ENCODE assay signal across 17 mouse cellular contexts in the genomic region with DNA sequence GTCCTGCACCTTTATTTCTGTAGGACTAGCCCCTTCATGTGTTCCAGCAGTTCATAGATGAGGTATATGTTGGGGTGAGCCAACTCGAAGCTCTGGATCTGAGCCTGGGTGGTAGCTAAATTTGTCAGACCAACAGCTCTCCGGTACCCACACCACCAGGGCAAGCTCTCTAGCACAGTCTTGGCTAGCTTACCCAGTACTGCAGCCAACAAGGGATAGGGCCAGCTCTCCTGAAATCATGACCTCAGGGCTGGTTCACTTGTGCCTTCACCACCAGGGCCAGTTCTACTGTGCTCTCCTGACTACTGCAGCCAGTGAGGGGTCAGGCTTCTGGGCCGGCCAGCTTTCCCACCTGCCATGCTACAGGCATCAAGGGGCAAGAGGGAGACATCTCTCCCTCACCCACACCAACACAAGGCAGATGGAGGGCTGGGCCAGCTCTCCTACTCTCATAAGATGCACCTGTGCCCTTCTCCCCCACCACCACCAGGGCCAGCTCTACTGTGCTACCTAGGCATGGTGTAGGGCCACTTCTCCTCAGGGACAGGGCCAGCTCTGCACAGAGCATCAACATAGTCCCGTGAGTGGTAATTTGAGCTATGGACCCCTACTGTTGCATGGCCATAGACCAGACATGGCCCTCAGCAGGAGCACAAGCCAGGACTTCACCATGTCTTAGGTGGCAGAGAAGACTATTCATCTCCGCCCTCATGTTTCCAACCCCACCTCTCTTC. TPM values are rescaled to one million over a fixed set of nuclear protein-coding genes. Genes with fewer than 3 reads are reported as not detected.
DNase-seq lines count a peak whose midpoint lies in the region; ATAC-seq lines count a peak whose summit lies in the region.
"Had no signal": no experiment of that assay in that cellular context is flagged by ENCODE, and none has a peak within 500 bp of the region (broad histone marks: within the 10 kb centered on the region; RNA-seq: fewer than 3 reads in every experiment).

No protein-coding gene starts in this region.

- intact Hi-C loops in heart, postnatal 25 days (cut with DNase I) = no loop called here

- DNase-seq in adrenal gland, postnatal 14 days = peak; percentile 30
- no peak for DNase-seq in adrenal gland, adult 18-20 months (ENCODE audit: low spot score in 2 of 2)
- no peak for DNase-seq in hindbrain, embryonic 14.5 days (ENCODE audit: low spot score)
- no peak for DNase-seq in hindbrain, embryonic 10.5 days (ENCODE audit: low spot score)
- DNase-seq in cerebellum, postnatal 14 days = peak; percentile 40 to 65
- peak; percentile 16 for DNase-seq in heart, postnatal 25 days (ENCODE audit: low spot score)
- no peak for DNase-seq in ovary, postnatal 14 days (ENCODE audit: low spot score)
- no peak for DNase-seq in embryo, embryonic 11 days
- DNase-seq: kidney, adult 9 months; liver, embryonic 13.5 days; right cerebral cortex, postnatal 25 days had no signal

- H3K9me3 ChIP-seq in hindbrain, embryonic 14.5 days (ENCODE audit: control insufficient read depth, low read length) = no peaks in the 10 kb centered on the region
- no peaks in the 10 kb centered on the region for H3K9me3 ChIP-seq in hindbrain, embryonic 10.5 days
- H3K9me3 ChIP-seq: liver, embryonic 13.5 days; neural tube, embryonic 13.5 days had no signal

- H3K9ac ChIP-seq in hindbrain, embryonic 14.5 days = no peak overlapping the region
- H3K9ac ChIP-seq: liver, embryonic 13.5 days; neural tube, embryonic 13.5 days had no signal

- H3K27ac ChIP-seq in hindbrain, embryonic 14.5 days = no peak overlapping the region
- no peak overlapping the region for H3K27ac ChIP-seq in hindbrain, embryonic 10.5 days
- H3K27ac ChIP-seq: liver, embryonic 13.5 days; neural tube, embryonic 13.5 days had no signal

- no peaks in the 10 kb centered on the region for H3K27me3 ChIP-seq in hindbrain, embryonic 14.5 days (ENCODE audit: control insufficient read depth, insufficient read depth, low read length)
- H3K27me3 ChIP-seq in hindbrain, embryonic 10.5 days (ENCODE audit: insufficient read depth, poor library complexity, severe bottlenecking) = no peaks in the 10 kb centered on the region
- H3K27me3 ChIP-seq: liver, embryonic 13.5 days; neural tube, embryonic 13.5 days had no signal

- H3K36me3 ChIP-seq in hindbrain, embryonic 14.5 days (replicated peaks; ENCODE audit: control insufficient read depth, insufficient read depth) = peaks cover 55% of the 10 kb centered on the region
- H3K36me3 ChIP-seq in hindbrain, embryonic 10.5 days = peaks cover 58% of the 10 kb centered on the region

- ATAC-seq in hindbrain, embryonic 14.5 days (ENCODE audit: low FRiP score) = 0 out of 2 replicates have a peak, but pooled peaks have one; percentile 51
- ATAC-seq: forebrain, embryonic 16.5 days had no signal

- no peaks in the 10 kb centered on the region for H3K4me1 ChIP-seq in hindbrain, embryonic 14.5 days (replicated peaks; ENCODE audit: control insufficient read depth, insufficient read depth, low read length)
- H3K4me1 ChIP-seq in hindbrain, embryonic 10.5 days (replicated peaks) = no peaks in the 10 kb centered on the region
- H3K4me1 ChIP-seq: liver, embryonic 13.5 days; neural tube, embryonic 13.5 days had no signal

- no peak overlapping the region for H3K4me2 ChIP-seq in hindbrain, embryonic 14.5 days (replicated peaks)
- H3K4me2 ChIP-seq: liver, embryonic 13.5 days; neural tube, embryonic 13.5 days had no signal

- H3K4me3 ChIP-seq in hindbrain, embryonic 14.5 days (replicated peaks; ENCODE audit: low read length) = no peak overlapping the region
- no peak overlapping the region for H3K4me3 ChIP-seq in hindbrain, embryonic 10.5 days
- H3K4me3 ChIP-seq: liver, embryonic 13.5 days; neural tube, embryonic 13.5 days had no signal

- 95% methylated on average over 5 of the region's 5 CpGs for WGBS in hindbrain, embryonic 14.5 days
- WGBS in hindbrain, embryonic 10.5 days = 90% methylated on average over 5 of the region's 5 CpGs

RNA-seq across cellular contexts. Expression of a gene that starts 24.5 kb away (rescaled TPM):
- total RNA-seq in adrenal gland, postnatal 14 days (2021) = 16.0 and 316 TPM in 2 replicates
- under 1 TPM in 1 of 2 experiments, not detected in 1; 0.40 TPM for total RNA-seq in adrenal gland, adult 18-20 months (2021)
- polyA plus RNA-seq in hindbrain, embryonic 14.5 days (2014; fragmentation: Nextera tagmentation; extraction: Ambion mirVana) = not detected in 2 replicates
- polyA plus RNA-seq in hindbrain, embryonic 10.5 days (2016; fragmentation: Nextera tagmentation; extraction: Ambion mirVana) = not detected in 2 replicates
- not detected for total RNA-seq in heart, postnatal 25 days (2021)
- total RNA-seq: layer of hippocampus, postnatal 25 days; MEL had no signal

RNA-seq across cellular contexts. Expression of a gene that starts 41.9 kb away (rescaled TPM):
- not detected in 2 replicates for total RNA-seq in adrenal gland, postnatal 14 days (2021)
- under 1 TPM in 1 of 2 experiments, not detected in 1; 0.17 TPM for total RNA-seq in adrenal gland, adult 18-20 months (2021)
- polyA plus RNA-seq in hindbrain, embryonic 14.5 days (2014; fragmentation: Nextera tagmentation; extraction: Ambion mirVana) = 0.11 TPM in 1 of 2 replicates, not detected in the other
- 0.04 TPM in 1 of 2 replicates, not detected in the other for polyA plus RNA-seq in hindbrain, embryonic 10.5 days (2016; fragmentation: Nextera tagmentation; extraction: Ambion mirVana)
- total RNA-seq in heart, postnatal 25 days (2021) = not detected
- total RNA-seq: adrenal gland, postnatal 36 days; layer of hippocampus, postnatal 25 days; MEL had no signal
- polyA plus RNA-seq: heart, postnatal 0 days; neural tube, embryonic 13.5 days had no signal

Comparison
In these comparisons a context has a peak if more than half of its experiments do, and no peak if none do; other contexts are left out.
1. DNase-seq: peak in adrenal gland, postnatal 14 days (single experiment), cerebellum, postnatal 14 days (2 of 2) and heart, postnatal 25 days (single experiment); none in adrenal gland, adult 18-20 months (0 of 2), hindbrain, embryonic 14.5 days (single experiment), hindbrain, embryonic 10.5 days (single experiment), ovary, postnatal 14 days (single experiment) and embryo, embryonic 11 days (single experiment).
2. RNA of a gene that starts 24.5 kb away (total RNA-seq): 16.0 to 316 TPM in adrenal gland, postnatal 14 days; 0.40 TPM in adrenal gland, adult 18-20 months and not detected in heart, postnatal 25 days; every median in the first group is over 10 times any median in the second.